Mouse (Mus musculus) ES-E14 (cell line): ENCODE data around the gene Tldc1.

ENCODE experiments used
- HCFC1 ChIP-seq: IDR thresholded peaks from 2 replicates; pipeline ENCODE4 v1.6.1; 2012; ENCODE audit warnings: low read length, inconsistent platforms, borderline replicate concordance; ENCODE audit not compliant: insufficient read depth
- MAFK ChIP-seq: IDR thresholded peaks from 2 replicates; pipeline ENCODE4 v1.6.1; 2014; ENCODE audit warnings: mild to moderate bottlenecking, low read depth, low read length, inconsistent platforms; ENCODE audit not compliant: insufficient read depth
- ZC3H11A ChIP-seq: IDR thresholded peaks from 2 replicates; pipeline ENCODE4 v1.6.1; 2012; ENCODE audit warnings: low read depth, mild to moderate bottlenecking, inconsistent platforms, low read length, borderline replicate concordance
- ZNF384 ChIP-seq: IDR thresholded peaks from 2 replicates; pipeline ENCODE4 v1.6.1; 2012; ENCODE audit warnings: low read depth, low read length, inconsistent platforms

GRCm38 (mm10) chr8:119765311-119765710 is 12.9 kb downstream of the Tldc1 start:
- TF ChIP-seq MAFK = no peak
- no peak for TF ChIP-seq ZC3H11A
- TF ChIP-seq HCFC1 = no peak
- TF ChIP-seq ZNF384 = no peak
